Comparison of ENCODE assay signal across 8 mouse cellular contexts in genomic region chr17:72997301-72997921, GRCm38 (mm10).
DNase-seq lines count a peak whose midpoint lies in the region; ATAC-seq lines count a peak whose summit lies in the region.

No protein-coding gene starts in this region.

- no peaks in the 10 kb centered on the region for H3K9me3 ChIP-seq in heart, embryonic 15.5 days (replicated peaks)
- no peaks in the 10 kb centered on the region for H3K9me3 ChIP-seq in midbrain, embryonic 13.5 days

- 14% methylated on average over 5 of the region's 5 CpGs for WGBS in heart, embryonic 15.5 days
- 21% methylated on average over 5 of the region's 5 CpGs for WGBS in midbrain, embryonic 13.5 days

- DNase-seq in heart, adult 18-20 months, result peak; percentile 28 to 34
- DNase-seq in heart, postnatal 14 days, result no peak
- peak; percentile 76 for DNase-seq in embryo, embryonic 10 days (ENCODE audit: low spot score)
- no peak for DNase-seq in layer of hippocampus, adult 8-10 months (ENCODE audit: low spot score in 2 of 2)
- DNase-seq in left cerebral cortex, adult 11 months (ENCODE audit: low spot score), result no peak
- no peak for DNase-seq in adrenal gland, adult 2 months

- H3K27ac ChIP-seq in heart, embryonic 15.5 days, result peak overlapping the region; percentile 92
- no peak overlapping the region for H3K27ac ChIP-seq in midbrain, embryonic 13.5 days

- H3K36me3 ChIP-seq in heart, embryonic 15.5 days, result no peaks in the 10 kb centered on the region
- no peaks in the 10 kb centered on the region for H3K36me3 ChIP-seq in midbrain, embryonic 13.5 days

- peaks cover 33% of the 10 kb centered on the region for H3K4me1 ChIP-seq in heart, embryonic 15.5 days (replicated peaks)
- peaks cover 7% of the 10 kb centered on the region for H3K4me1 ChIP-seq in midbrain, embryonic 13.5 days (replicated peaks)

- no peak overlapping the region; the same call in 1 of the 2 replicates for H3K9ac ChIP-seq in heart, embryonic 15.5 days
- H3K9ac ChIP-seq in midbrain, embryonic 13.5 days (replicated peaks), result no peak overlapping the region

- H3K4me3 ChIP-seq in heart, embryonic 15.5 days, result no peak overlapping the region
- H3K4me3 ChIP-seq in midbrain, embryonic 13.5 days (replicated peaks), result no peak overlapping the region

- no peaks in the 10 kb centered on the region for H3K27me3 ChIP-seq in heart, embryonic 15.5 days
- H3K27me3 ChIP-seq in midbrain, embryonic 13.5 days, result no peaks in the 10 kb centered on the region

- intact Hi-C loops in heart, postnatal 14 days (cut with DNase I), result no loop called here

- no peak overlapping the region for H3K4me2 ChIP-seq in heart, embryonic 15.5 days
- no peak overlapping the region for H3K4me2 ChIP-seq in midbrain, embryonic 13.5 days (replicated peaks)

- ATAC-seq in heart, embryonic 15.5 days (replicated peaks; ENCODE audit: insufficient number of reproducible peaks, insufficient read depth, low FRiP score, low read depth), result peak; percentile 53
- 0 out of 2 replicates have a peak, but pooled peaks have one; percentile 30 for ATAC-seq in midbrain, embryonic 13.5 days

Comparison
In these comparisons a context has a peak if more than half of its experiments do, and no peak if none do; other contexts are left out.
1. DNase-seq: peak in heart, adult 18-20 months (2 of 2) and embryo, embryonic 10 days (single experiment); none in heart, postnatal 14 days (0 of 2), layer of hippocampus, adult 8-10 months (0 of 2), left cerebral cortex, adult 11 months (single experiment) and adrenal gland, adult 2 months (single experiment).